Mouse (Mus musculus) heart, postnatal 0 days (tissue): ENCODE results near the gene Nalcn. TPM values are rescaled to one million over a fixed set of nuclear protein-coding genes. Genes with fewer than 3 reads are reported as not detected.

Experiments used
- ATAC-seq: fragments of 200-750 bp; cut with Nextera tagmentation; 2 replicates; pipeline ENCODE4 v1.8.0; 2017; ENCODE audit warnings: low read depth, moderate number of reproducible peaks, moderate library complexity; ENCODE audit not compliant: insufficient read depth
- DNase-seq: peaks from one replicate; pipeline ENCODE4 v3.0.0-alpha.2; 2016; ENCODE audit warnings: low spot score
- H3K27ac ChIP-seq: fragments of 300-500 bp; sonication (generic); 2 replicates; pipeline ENCODE4 v1.5.1; 2014; ENCODE audit warnings: low read depth, mild to moderate bottlenecking
- H3K27me3 ChIP-seq: fragments of 300-500 bp; sonication (generic); 2 replicates; pipeline ENCODE4 v1.6.1; 2014; ENCODE audit warnings: low read length, mixed read lengths; ENCODE audit not compliant: control insufficient read depth, insufficient read depth
- H3K36me3 ChIP-seq: fragments of 300-500 bp; sonication (generic); replicated peaks from 2 replicates; pipeline ENCODE4 v1.6.1; 2014; ENCODE audit warnings: low read length, mixed read lengths; ENCODE audit not compliant: control insufficient read depth, insufficient read depth
- H3K4me1 ChIP-seq: fragments of 300-500 bp; sonication (generic); 2 replicates; pipeline ENCODE4 v1.6.1; 2014; ENCODE audit warnings: antibody characterized with exemption; ENCODE audit not compliant: control insufficient read depth, insufficient read depth
- H3K4me2 ChIP-seq: fragments of 300-500 bp; sonication (generic); 2 replicates; pipeline ENCODE4 v1.6.1; 2014; ENCODE audit warnings: low read depth, mild to moderate bottlenecking, low read length, moderate library complexity
- H3K4me3 ChIP-seq: fragments of 300-500 bp; sonication (generic); 2 replicates; pipeline ENCODE4 v1.5.1; 2014; ENCODE audit warnings: low read depth, low read length
- H3K9ac ChIP-seq: fragments of 300-500 bp; sonication (generic); replicated peaks from 2 replicates; pipeline ENCODE4 v1.6.1; 2014; ENCODE audit warnings: low read depth, low read length, mixed read lengths
- H3K9me3 ChIP-seq: fragments of 300-500 bp; sonication (generic); replicated peaks from 2 replicates; pipeline ENCODE4 v1.6.1; 2016; ENCODE audit warnings: low read length; ENCODE audit not compliant: control insufficient read depth
- CTCF ChIP-seq: IDR thresholded peaks from 2 replicates; pipeline ENCODE4 v1.5.1; 2016; ENCODE audit warnings: antibody characterized with exemption, control low read depth, low read depth
- EP300 ChIP-seq: IDR thresholded peaks from 2 replicates; pipeline ENCODE4 v1.6.1; 2016; ENCODE audit warnings: antibody characterized with exemption, low read depth
- WGBS: fragments of 180-500 bp; shearing (Covaris S2); extraction: QIAGEN DNeasy Blood & Tissue Kit; methylation state at CpG from one replicate; pipeline ENCODE4 v1.1.7; 2014; 5-methylcytosine and 5-hydroxymethylcytosine counted together
- polyA plus RNA-seq: library from polyadenylated mRNA; unstranded; fragments of >200 nt; fragmentation: Nextera tagmentation; extraction: Ambion mirVana; gene quantifications from 2 replicates; pipeline ENCODE4 v1.2.1, GENCODE M21; 2015
- total RNA-seq: library from RNA; depleted of rRNA; stranded (reverse); fragments of >200 nt; gene quantifications from 2 replicates; pipeline ENCODE4 v1.2.3, GENCODE M21; 2014; ENCODE audit warnings: low replicate concordance

The Nalcn gene
- total and polyA plus RNA-seq, 2 experiments from 2014 or later = 0.01 to 0.46 TPM

GRCm38 (mm10) chr14:123495544-123495943 lies 131.4 kb downstream of the Nalcn start:
- no peak for ATAC-seq
- TF ChIP-seq CTCF = no peak
- TF ChIP-seq EP300 = no peak
- Histone ChIP-seq H3K36me3 (no peaks in the 10 kb centered on the region), H3K27me3 (no peaks in the 10 kb centered on the region), H3K9ac (no peak overlapping the region), H3K4me3 (no peak overlapping the region), H3K4me1 (no peaks in the 10 kb centered on the region), H3K9me3 (no peaks in the 10 kb centered on the region), H3K27ac (no peak overlapping the region), H3K4me2 (no peak overlapping the region)
- no peak for DNase-seq

DNA sequence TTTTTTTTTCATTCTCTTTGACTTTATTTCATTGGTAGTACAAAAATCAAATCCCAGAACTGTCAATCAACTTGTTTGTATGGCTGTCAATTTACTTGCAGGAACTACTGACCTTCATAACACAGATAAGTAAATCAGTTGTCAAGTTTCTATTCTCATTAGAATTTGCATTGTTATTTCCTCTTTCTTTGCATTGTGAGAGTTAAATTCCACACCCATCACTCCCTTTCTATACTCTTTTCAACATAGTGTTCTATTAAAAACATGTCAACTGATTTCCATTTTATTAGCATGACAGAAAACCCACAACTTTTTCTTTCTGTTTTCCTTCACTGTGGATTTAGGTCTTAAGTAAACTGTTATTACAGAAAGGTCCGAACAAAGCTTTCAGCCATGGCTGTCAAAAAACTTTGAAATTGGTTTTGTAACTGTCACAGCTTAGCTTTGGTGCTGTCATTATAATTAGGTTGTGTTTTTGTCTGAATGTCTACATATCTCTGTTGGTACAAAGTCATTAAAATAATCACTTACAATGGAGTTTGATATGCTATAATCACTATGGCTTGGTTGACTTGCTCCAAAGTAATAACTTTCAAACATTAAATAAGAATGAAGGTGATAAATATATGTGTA lies 138.3 kb downstream of the Nalcn start:
- Histone ChIP-seq H3K9ac (no peak overlapping the region), H3K4me1 (no peaks in the 10 kb centered on the region), H3K4me3 (no peak overlapping the region), H3K27ac (no peak overlapping the region), H3K36me3 (no peaks in the 10 kb centered on the region), H3K4me2 (no peak overlapping the region), H3K9me3 (no peaks in the 10 kb centered on the region), H3K27me3 (no peaks in the 10 kb centered on the region)
- DNase-seq (no peak), ATAC-seq (no peak)
- TF ChIP-seq CTCF (no peak), EP300 (no peak)
- 72% methylated on average over 1 of the region's 1 CpGs for WGBS

DNA sequence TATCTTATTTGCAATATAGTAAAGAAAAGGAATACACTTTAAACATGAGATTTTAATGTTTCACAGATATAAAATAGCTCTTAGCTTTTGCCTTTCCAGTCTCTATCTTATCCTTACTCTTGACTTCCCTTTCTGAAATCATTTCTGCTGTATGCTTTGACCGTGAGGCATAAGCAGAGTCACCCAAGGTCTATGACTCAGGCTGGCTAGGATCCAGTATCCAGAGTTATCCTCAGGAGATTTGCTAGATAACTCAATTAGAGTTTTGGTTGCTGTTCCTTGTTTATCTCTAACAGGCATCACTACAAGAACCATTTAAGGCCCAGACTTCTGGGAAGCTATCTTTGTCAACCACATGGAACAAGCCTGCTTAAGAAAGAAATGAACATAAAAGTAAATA lies 164.9 kb downstream of the Nalcn start:
- no peak for DNase-seq
- no peak for TF ChIP-seq CTCF
- TF ChIP-seq EP300 = no peak
- ATAC-seq = no peak
- WGBS = 48% methylated on average over 1 of the region's 1 CpGs
- Histone ChIP-seq H3K4me1 (no peaks in the 10 kb centered on the region), H3K4me2 (no peak overlapping the region), H3K9ac (no peak overlapping the region), H3K4me3 (no peak overlapping the region), H3K36me3 (no peaks in the 10 kb centered on the region), H3K27ac (no peak overlapping the region), H3K27me3 (no peaks in the 10 kb centered on the region), H3K9me3 (no peaks in the 10 kb centered on the region)

DNA sequence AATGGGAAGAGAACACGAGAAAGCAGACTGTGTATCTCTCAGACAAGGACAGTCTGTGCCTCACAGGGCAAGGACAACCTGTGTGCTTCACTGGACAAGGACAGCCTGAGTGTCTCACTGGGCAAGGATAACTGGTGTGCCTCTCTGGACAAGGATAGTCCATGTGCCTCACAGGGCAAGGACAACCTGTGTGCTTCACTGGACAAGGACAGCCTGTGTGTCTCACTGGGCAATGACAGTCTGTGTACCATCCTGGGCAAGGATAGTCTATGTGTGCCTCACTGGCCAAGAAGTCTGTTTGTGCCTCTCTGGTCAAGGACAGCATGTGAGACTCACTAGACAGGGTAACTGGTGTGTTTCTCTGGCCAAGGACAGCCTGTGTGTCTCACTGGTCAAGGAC lies 180.9 kb downstream of the Nalcn start:
- Histone ChIP-seq H3K4me2 (no peak overlapping the region), H3K4me3 (no peak overlapping the region), H3K9me3 (no peaks in the 10 kb centered on the region), H3K4me1 (no peaks in the 10 kb centered on the region), H3K27me3 (no peaks in the 10 kb centered on the region), H3K36me3 (no peaks in the 10 kb centered on the region), H3K27ac (no peak overlapping the region), H3K9ac (no peak overlapping the region)
- no peak for TF ChIP-seq CTCF
- no peak for TF ChIP-seq EP300
- ATAC-seq (no peak), DNase-seq (no peak)
- WGBS = 46% methylated on average over 1 of the region's 1 CpGs

DNA sequence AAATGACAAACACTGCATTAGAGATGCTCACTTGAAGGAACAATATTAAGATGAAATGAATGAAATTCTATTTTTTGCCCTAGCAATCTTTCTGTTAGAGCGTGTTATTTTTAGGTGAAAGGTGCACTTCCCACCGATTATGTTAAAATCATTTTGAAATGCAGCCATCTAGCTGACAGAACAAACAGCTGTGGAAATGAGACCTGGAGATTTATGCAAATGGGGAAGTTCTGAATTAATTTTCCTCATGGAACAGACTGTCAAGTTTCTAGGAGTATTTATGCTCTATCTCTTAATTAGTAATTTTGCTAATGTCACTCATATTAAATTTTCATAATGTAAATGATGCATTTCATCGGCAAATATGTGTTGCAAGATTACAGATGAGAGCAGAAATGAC lies 191.4 kb downstream of the Nalcn start:
- ATAC-seq = no peak

DNA sequence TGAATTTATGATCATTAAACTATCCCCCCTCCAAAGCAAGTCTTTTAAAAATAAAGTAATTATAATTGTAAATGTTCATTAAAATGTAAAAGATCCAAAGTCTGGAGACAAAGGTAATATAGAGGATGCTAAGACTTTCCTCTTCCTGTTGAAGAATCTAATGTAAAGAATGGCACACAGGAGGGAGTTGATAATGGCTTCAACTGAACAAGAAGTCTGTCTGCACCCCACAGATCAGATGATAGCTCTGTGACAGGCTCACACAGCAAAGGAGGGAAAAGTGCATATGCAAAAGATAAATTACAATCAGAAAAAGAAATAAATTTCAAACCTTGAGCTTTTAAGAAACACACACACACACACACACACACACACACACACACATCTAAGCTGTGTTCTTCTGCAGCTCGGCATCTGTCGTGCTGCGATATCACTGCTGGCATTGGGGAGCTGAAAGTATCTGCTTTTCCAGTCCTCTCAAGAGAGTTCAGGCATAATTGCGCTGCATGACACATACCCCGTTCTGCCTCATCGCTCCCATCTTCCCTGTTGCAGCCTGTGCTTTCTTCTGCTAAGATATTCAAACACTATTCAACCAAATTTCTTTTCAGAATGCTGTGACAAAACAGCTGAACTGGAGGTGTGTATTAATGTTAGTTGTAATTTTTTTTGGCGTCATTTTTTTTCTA lies 250.6 kb downstream of the Nalcn start:
- no peaks in the 10 kb centered on the region for H3K9me3 ChIP-seq
- H3K4me2 ChIP-seq = no peak overlapping the region
- H3K27ac ChIP-seq = no peak overlapping the region
- no peaks in the 10 kb centered on the region for H3K36me3 ChIP-seq
- 68% methylated on average over 7 of the region's 7 CpGs for WGBS
- no peak overlapping the region for H3K4me3 ChIP-seq
- H3K27me3 ChIP-seq = no peaks in the 10 kb centered on the region
- no peak overlapping the region for H3K9ac ChIP-seq
- no peak for ATAC-seq
- TF ChIP-seq EP300 (no peak), CTCF (no peak)
- no peak for DNase-seq
- no peaks in the 10 kb centered on the region for H3K4me1 ChIP-seq

More for the DNA sequence above, 191.4 kb downstream of the Nalcn start:
- Histone ChIP-seq H3K27me3 (no peaks in the 10 kb centered on the region), H3K4me3 (no peak overlapping the region), H3K36me3 (no peaks in the 10 kb centered on the region), H3K9ac (no peak overlapping the region), H3K27ac (no peak overlapping the region), H3K4me2 (no peak overlapping the region), H3K9me3 (no peaks in the 10 kb centered on the region), H3K4me1 (no peaks in the 10 kb centered on the region)
- TF ChIP-seq CTCF (no peak), EP300 (no peak)
- 61% methylated on average over 3 of the region's 3 CpGs for WGBS
- no peak for DNase-seq
